Mouse (Mus musculus): Measurements from ENCODE around the gene Gzmb. TPM values are rescaled to one million over a fixed set of nuclear protein-coding genes. Genes with fewer than 3 reads are reported as not detected.

The Gzmb gene
- total RNA-seq, 2 experiments from 2014 or later, result not detected

Other genes with a start within 250 kb of the Gzmb start
- not detected for gene Mcpt1, start 244.3 kb downstream of the Gzmb start, total RNA-seq (2021)
- gene Mcpt9, start 231.8 kb downstream of the Gzmb start, total RNA-seq (2021), result not detected
- gene Mcpt2, start 220.2 kb downstream of the Gzmb start, total RNA-seq (2021), result not detected
- gene Mcpt4, start 199.9 kb downstream of the Gzmb start, total RNA-seq (2021), result 1 to 10 TPM; 2.8 to 3.2 TPM
- gene Mcpt8, start 177.0 kb downstream of the Gzmb start, total RNA-seq (2021), result not detected
- gene Ctsg, start 159.7 kb downstream of the Gzmb start, total RNA-seq (2021), result not detected
- not detected for gene Gzme, start 141.6 kb downstream of the Gzmb start, total RNA-seq (2021)
- not detected for gene Gzmd, start 129.7 kb downstream of the Gzmb start, total RNA-seq (2021)
- not detected for gene Gzmg, start 102.7 kb downstream of the Gzmb start, total RNA-seq (2021)
- not detected for gene Gzmn, start 87.7 kb downstream of the Gzmb start, total RNA-seq (2021)
- gene Gzmf, start 50.8 kb downstream of the Gzmb start, total RNA-seq (2021), result not detected
- gene Gzmc, start 27.6 kb downstream of the Gzmb start, total RNA-seq (2021), result not detected
- gene Atp12a, start 102.8 kb upstream of the Gzmb start, total RNA-seq (2021), result not detected
- gene Rnf17, start 140.3 kb upstream of the Gzmb start, total RNA-seq (2021), result under 1 TPM; 0.59 to 0.67 TPM

Data from heart, postnatal 14 days (tissue).